Mouse (Mus musculus): Measurements from ENCODE around the gene Bcl11b. TPM values are rescaled to one million over a fixed set of nuclear protein-coding genes. Genes with fewer than 3 reads are reported as not detected.
A peak's percentile ranks its signal among the peaks of the same experiment; 100 is the strongest.

Gene Bcl11b
- total RNA-seq, 1 experiment from 2014 or later: 0.15 TPM

DNA sequence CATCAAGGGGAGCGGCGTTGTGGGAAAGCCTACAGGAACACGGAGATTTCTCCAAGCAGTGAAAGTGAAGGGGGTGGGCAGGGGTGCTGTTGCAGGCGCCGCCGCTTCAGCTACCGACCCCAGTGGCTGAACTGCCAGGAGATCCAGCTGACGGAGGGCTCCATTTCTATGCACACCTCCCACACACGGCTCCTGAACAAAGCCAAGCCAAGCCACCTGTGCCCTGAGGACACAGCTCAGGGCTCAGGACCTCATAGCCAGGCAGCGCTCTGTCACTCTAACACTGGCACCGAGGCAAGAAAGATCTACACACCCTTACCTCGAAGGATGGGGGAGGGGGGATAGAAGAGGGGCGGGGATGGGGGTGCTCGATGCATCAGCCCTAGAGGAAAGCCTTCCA lies 25.3 kb downstream of the Bcl11b start:
- ATAC-seq (replicated peaks in 1 of 2; ENCODE audit: insufficient read depth in 1 of 2, low FRiP score in 2 of 2, low TSS enrichment in 1 of 2, low read depth in 1 of 2, poor library complexity in 2 of 2, severe bottlenecking in 2 of 2): no peak

DNA sequence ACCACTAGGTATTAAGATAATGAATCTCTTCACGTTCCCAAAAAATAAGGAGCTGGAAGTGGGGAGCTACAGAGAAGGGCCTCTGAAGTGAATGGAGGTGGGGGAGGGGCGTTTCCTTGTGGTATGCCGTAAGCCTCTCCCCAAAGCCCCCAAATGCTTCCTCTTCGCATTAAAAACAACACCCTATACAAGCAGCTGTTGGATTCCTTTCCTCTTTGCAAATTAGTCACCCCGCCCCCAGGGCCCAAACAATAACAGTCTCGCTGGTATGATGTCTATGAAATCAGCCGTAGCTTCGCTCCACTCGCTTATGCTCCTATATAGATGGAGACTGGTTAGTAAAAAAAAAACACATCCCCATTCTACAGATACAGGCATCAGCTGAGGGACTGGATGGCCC lies 25.9 kb downstream of the Bcl11b start:
- no peak for ATAC-seq (replicated peaks in 1 of 2; ENCODE audit: insufficient read depth in 1 of 2, low FRiP score in 2 of 2, low TSS enrichment in 1 of 2, low read depth in 1 of 2, poor library complexity in 2 of 2, severe bottlenecking in 2 of 2)

DNA sequence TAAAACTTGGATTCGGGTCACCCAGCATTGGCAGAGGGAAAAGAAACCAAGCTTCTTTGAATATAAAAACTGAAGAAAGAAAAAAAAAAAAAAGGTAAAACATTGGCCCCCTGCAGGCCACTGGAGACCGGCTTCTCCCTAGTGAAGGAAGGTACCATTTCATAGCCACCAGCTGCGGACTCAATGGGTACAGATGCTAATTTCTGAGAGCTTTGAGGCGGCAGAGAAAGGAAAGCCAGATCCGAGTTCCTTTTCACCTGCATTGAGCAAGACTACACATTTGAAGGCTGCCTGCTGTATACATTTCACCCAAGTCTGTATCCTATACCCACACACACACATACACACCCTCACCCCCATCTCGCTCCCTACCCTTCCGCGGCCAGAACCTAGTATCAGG lies 26.3 kb downstream of the Bcl11b start:
- no peak for ATAC-seq (replicated peaks in 1 of 2; ENCODE audit: insufficient read depth in 1 of 2, low FRiP score in 2 of 2, low TSS enrichment in 1 of 2, low read depth in 1 of 2, poor library complexity in 2 of 2, severe bottlenecking in 2 of 2)

DNA sequence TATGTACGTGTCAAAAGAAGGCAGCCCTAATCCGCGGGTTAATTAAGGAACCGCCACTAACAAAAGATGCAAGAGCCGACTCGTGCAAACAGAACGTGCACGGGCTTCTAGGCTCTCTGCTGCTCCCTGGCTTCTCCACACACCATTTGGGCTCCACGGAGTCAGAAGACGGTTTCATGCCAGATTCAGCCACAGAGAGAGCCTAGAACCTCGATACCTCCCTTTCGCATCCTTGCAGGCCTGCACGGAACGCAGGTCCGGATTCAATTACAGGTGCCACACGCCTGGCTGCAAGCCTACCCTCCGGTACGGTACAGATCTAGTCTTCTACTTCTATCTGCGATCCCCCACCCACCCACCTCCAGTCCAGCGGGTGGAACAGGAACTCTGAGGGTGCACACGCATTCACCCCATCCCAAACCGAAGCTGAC lies 26.8 kb downstream of the Bcl11b start:
- no peak for ATAC-seq (replicated peaks in 1 of 2; ENCODE audit: insufficient read depth in 1 of 2, low FRiP score in 2 of 2, low TSS enrichment in 1 of 2, low read depth in 1 of 2, poor library complexity in 2 of 2, severe bottlenecking in 2 of 2)

DNA sequence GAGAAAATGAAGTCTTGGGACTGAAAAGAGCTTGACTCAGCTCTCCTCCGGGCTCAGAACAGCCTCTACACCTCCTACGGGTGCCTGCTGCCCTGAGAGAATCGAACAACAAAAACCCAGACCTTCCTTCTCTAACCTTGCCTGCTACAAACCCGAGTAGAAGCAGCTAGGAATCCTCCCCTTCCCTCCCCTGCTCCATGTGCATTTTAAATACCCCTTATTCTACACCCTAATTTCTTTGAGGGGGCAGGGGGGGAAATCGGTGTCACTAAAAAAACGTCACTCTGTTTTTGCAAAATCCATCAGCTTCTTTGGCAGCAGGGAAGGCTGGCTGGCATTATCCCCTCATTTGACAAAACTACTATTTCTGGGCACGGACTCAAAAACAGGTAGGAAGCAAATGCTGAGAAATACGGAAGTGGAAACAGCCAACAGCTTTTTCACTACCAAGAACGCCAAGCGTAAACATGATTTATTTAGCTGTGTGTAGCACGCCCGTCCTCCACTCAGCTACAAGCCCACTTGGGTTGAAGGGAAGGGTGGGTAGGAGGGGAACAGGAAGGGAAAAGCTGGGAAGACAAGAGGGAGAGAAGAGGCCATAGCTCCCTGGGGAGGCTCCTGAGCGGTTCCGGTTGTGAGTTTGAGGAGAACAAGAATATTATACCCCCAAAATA lies 27.4 kb downstream of the Bcl11b start:
- peak in 1 of 2 experiments; percentile 43; a peak in 1 of 4 replicates for ATAC-seq (replicated peaks in 1 of 2; ENCODE audit: insufficient read depth in 1 of 2, low FRiP score in 2 of 2, low TSS enrichment in 1 of 2, low read depth in 1 of 2, poor library complexity in 2 of 2, severe bottlenecking in 2 of 2)

DNA sequence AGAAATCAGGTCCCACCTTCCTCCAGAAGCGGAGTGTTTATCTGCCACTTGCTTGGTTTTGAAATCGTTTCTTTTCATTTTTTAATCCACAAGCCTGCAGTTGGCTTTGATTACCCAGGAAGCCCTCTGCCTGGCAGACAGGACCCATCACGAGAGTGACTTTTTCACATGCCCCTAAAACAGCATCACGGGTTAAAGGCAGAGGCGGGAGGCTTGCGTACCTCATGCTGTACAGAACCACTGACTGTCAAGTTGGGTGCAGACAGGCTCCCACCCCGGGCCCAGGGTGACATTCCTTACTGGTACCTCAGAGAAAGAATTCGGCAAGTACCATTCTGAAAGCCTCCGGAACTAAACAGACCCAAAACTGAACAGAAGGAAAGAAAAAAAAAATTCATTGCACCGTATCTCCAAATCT lies 27.9 kb downstream of the Bcl11b start:
- ATAC-seq (replicated peaks in 1 of 2; ENCODE audit: insufficient read depth in 1 of 2, low FRiP score in 2 of 2, low TSS enrichment in 1 of 2, low read depth in 1 of 2, poor library complexity in 2 of 2, severe bottlenecking in 2 of 2): no peak

DNA sequence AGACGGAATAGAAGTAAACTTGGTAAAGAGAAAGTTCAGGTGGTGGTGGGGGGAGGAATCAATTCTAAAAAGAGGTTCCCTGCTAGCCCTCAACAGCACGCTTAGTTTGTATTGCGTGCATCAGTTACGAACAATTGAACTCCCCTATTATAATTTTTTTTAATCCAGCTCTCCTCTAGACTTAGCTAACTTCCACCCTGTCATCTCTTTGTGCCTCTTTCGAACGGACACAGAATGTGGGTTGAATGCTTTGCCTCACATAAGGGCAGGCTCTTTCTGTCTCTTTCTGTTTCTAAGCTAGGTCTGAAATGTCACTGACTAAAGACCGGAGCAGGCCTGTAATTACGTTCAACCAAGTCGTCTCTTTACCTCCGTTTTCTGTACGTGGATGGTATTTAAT lies 28.9 kb downstream of the Bcl11b start:
- ATAC-seq (replicated peaks in 1 of 2; ENCODE audit: insufficient read depth in 1 of 2, low FRiP score in 2 of 2, low TSS enrichment in 1 of 2, low read depth in 1 of 2, poor library complexity in 2 of 2, severe bottlenecking in 2 of 2): no peak

DNA sequence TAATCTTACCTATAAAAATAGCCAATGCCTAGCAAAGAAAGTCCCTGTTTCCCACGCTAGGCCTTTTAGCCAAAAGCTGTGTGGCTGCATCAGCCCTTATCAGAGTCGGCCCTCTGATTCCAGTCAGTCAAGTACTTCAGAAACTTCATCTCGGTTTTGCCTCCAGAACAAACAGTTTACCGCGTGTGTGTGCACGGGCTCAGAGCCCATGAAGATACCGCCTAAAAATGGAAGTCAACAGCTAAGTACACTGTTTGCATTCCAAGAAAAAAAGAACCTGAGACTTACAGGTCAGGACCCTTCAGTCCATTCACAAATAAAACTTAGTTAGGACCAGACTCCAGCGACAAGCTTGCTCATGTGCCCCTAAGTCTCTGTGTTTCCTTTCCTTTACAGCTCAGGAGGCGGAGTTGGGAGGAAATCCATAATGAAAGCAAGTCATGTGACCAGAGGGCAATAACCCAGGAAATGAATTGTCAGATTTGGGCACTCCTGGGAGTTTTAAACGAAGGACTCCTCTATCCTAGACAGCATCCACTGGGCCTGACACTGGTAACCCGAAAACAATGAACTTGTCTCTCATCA lies 29.8 kb downstream of the Bcl11b start:
- no peak for ATAC-seq (replicated peaks in 1 of 2; ENCODE audit: insufficient read depth in 1 of 2, low FRiP score in 2 of 2, low TSS enrichment in 1 of 2, low read depth in 1 of 2, poor library complexity in 2 of 2, severe bottlenecking in 2 of 2)

DNA sequence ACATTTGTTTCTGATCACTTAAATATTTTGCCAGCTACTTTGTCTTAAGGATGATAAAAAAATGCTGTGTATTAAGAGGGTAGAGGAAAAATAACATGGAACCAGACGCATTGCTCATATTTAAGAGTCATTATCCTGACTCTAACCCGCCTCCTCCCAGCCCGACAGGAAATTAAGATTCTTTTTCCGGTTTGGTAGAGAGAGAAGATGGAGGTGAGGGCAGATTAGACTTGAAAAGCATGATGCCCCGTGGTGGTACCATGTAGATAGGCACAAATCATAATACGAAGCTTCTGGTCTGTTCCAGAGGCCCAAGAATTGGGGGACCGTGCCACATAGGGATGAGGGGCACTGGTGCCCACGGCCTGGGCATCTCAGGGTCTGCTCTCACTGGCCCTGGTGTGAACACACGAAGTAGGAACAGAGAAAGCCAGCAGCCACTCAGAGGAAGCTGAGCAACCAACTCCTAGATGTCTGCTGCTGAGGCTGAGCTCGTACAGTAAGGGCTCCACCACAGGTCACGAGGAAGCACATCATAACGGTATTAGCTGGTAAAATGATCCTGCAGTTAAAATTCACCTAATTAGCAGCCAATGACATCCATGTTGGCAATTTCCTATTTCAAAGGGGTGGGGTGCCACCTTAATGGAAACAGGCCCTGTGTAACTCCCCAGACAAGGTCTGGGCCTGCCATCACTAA lies 32.2 kb downstream of the Bcl11b start:
- ATAC-seq (replicated peaks in 1 of 2; ENCODE audit: insufficient read depth in 1 of 2, low FRiP score in 2 of 2, low TSS enrichment in 1 of 2, low read depth in 1 of 2, poor library complexity in 2 of 2, severe bottlenecking in 2 of 2): no peak

DNA sequence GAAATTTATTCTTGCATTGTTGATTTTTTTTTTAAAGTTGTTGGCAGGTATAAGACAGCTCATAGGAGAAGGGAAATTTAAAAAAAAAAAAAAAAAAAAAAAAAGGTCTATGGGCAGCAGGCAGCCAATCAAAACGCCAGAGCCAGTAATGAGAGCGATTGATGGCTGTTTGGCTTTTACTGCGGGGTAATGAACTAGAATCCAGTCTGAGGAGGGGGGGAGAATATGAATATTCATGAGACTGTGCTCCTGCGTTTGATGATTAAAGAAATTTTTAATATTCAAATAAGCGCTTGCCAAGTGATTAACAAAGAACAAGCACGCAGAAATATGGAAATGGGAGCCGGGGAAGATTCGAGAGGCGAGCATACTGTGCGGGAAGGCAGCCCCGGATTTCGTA lies 32.8 kb downstream of the Bcl11b start:
- no peak for ATAC-seq (replicated peaks in 1 of 2; ENCODE audit: insufficient read depth in 1 of 2, low FRiP score in 2 of 2, low TSS enrichment in 1 of 2, low read depth in 1 of 2, poor library complexity in 2 of 2, severe bottlenecking in 2 of 2)

DNA sequence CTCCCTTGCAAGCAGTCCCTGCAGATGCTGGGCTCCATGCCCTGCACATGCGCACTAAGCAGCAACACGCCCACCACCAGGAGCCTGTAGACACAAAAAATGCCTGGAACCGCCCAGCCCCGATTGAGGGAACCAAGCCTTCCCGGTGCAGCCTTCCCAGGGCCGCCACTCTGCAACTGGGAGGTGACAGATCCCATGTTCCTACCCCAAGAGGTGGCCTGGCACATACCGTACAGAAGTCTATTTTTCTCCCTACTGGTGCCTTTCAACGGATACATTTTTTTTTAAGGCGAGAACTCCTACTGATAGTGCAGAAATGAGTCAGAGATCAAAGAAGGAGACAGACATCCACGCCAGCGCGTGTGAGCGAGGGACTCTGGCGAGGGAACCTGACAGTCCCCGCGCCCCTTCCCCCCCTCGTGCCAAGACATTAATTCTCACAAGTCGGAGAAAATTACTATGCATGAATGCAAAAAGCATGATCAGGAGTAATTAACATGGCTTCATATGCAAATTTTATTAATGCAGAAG lies 33.5 kb downstream of the Bcl11b start:
- no peak for ATAC-seq (replicated peaks in 1 of 2; ENCODE audit: insufficient read depth in 1 of 2, low FRiP score in 2 of 2, low TSS enrichment in 1 of 2, low read depth in 1 of 2, poor library complexity in 2 of 2, severe bottlenecking in 2 of 2)

DNA sequence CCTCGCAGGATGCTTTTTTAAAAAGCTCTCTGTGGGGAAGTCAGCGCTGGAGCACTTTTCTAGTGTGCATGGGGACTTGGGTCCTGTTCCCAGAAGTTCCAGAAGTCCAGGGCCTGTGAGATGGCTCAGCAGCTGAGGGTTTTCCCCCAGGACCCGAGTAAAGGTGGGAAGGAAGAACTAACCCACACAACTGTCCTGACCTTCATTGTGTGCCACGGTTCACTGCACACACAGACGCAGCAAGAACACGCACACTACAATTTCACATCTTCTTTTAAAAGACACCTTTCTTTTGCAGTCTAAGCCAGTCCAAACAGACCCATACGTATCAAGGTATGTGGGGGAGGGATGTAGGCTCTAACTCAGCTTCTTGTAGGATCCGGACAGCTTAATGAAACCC lies 34.3 kb downstream of the Bcl11b start:
- ATAC-seq (replicated peaks in 1 of 2; ENCODE audit: insufficient read depth in 1 of 2, low FRiP score in 2 of 2, low TSS enrichment in 1 of 2, low read depth in 1 of 2, poor library complexity in 2 of 2, severe bottlenecking in 2 of 2): no peak

DNA sequence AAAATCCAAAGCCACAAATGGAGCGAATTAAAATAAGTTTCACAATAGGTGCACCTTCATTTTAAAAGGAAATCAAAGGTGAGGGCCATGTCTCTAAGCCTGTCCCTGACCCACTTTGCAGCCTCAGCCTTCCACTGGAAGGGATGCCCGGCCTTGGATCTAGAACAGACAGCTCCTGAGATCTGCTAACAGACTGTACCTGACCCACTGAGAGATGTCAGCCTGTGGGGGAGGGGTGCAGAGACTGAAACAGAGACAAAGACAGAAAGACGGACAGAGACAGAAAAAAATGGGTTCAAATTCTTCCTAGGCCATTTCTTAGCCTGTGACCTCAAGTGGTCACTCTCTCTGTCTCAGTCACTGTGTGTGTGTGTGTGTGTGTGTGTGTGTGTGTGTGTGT lies 35.1 kb downstream of the Bcl11b start:
- ATAC-seq (replicated peaks in 1 of 2; ENCODE audit: insufficient read depth in 1 of 2, low FRiP score in 2 of 2, low TSS enrichment in 1 of 2, low read depth in 1 of 2, poor library complexity in 2 of 2, severe bottlenecking in 2 of 2): no peak

DNA sequence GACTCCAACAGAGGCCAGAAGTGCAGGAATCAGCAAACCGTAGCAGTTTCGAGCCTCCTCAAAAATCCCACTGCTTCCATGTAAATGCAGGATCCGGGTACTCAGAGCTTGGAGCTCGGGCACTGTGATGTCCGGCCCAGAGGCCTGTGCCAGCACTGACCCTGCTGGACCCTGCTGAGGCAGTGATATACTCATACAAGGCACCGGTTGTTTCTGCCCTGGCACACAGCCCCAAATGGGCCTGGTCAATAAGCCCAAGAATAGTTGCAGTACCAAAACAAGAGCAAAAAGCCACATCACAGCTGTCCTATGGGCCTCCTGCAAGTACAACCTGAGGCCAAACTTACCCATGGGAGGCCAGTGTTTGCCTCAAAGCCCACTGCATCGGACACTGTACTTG lies 36.4 kb downstream of the Bcl11b start:
- no peak for ATAC-seq (replicated peaks in 1 of 2; ENCODE audit: insufficient read depth in 1 of 2, low FRiP score in 2 of 2, low TSS enrichment in 1 of 2, low read depth in 1 of 2, poor library complexity in 2 of 2, severe bottlenecking in 2 of 2)

DNA sequence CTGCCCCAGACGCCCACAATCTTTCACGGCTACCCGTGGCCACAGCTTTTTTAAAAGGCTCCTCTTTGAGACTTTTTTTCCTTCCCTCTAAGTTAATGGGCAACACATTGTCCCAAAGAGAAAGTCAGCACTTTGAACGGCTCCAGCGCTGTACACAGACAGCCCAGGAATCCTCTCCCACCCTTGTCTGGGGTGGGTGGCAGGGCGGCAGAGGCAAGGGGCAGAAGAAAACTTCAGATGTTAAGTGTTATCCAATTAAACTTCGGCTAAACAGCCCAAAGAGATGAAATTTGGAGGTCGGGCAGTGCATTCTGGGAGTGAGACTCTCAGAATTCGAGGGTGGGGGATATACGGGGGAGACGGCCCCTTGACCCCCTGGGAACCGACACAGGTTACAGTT lies 38.3 kb downstream of the Bcl11b start:
- no peak for ATAC-seq (replicated peaks in 1 of 2; ENCODE audit: insufficient read depth in 1 of 2, low FRiP score in 2 of 2, low TSS enrichment in 1 of 2, low read depth in 1 of 2, poor library complexity in 2 of 2, severe bottlenecking in 2 of 2)

DNA sequence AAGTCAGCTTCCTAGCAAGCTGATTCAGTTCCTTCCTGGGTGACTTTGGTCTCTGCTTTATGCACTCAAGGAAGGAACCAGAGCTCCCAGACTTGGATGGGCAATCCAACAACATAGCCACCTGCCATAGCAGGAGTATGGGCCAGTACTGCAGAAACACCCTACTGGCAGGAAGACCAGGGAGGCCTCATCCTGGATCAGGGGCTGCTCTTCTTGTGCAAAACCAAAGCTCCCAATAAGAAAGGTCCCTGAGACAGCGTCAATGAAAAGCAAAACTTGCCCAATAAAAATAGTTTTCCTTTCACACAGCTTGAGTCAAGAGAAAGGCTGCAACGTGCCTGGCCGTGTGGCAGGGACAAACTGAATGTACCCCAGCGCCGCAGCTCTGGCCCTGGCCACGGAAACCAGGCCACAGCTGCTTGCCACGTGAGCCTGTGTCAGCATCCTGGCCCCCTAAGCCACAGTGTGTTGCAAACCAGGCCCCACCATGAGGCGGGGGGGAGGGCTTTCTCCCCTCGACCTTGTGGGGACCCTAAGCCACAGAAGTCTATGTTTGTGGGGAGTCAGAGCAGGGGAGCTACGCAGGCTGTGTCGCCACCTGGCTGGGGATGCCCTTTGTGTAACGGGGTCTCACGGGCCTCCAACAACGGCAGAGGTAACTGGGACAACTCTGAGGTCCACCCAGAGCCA lies 38.9 kb downstream of the Bcl11b start:
- ATAC-seq (replicated peaks in 1 of 2; ENCODE audit: insufficient read depth in 1 of 2, low FRiP score in 2 of 2, low TSS enrichment in 1 of 2, low read depth in 1 of 2, poor library complexity in 2 of 2, severe bottlenecking in 2 of 2): no peak

DNA sequence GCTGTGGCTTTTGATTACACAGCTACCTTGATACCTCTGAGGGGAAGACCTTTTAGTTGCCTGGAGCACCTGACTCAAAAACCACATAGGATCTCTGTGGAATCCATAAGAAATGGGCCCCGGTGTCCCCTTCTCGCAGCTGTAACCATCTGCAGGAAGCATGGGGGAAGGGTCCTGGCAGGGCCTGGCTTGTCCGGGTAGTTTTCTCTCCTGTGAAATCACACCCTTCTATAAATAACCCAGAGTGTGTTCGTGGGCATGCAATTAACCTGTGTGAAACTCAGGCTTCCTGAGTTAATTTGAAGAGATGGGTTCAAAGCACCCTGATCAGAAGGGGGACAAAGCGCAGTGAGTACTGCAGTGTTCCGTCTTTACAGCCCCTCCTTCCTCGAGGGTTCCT lies 40.5 kb downstream of the Bcl11b start:
- ATAC-seq (replicated peaks in 1 of 2; ENCODE audit: insufficient read depth in 1 of 2, low FRiP score in 2 of 2, low TSS enrichment in 1 of 2, low read depth in 1 of 2, poor library complexity in 2 of 2, severe bottlenecking in 2 of 2): no peak

DNA sequence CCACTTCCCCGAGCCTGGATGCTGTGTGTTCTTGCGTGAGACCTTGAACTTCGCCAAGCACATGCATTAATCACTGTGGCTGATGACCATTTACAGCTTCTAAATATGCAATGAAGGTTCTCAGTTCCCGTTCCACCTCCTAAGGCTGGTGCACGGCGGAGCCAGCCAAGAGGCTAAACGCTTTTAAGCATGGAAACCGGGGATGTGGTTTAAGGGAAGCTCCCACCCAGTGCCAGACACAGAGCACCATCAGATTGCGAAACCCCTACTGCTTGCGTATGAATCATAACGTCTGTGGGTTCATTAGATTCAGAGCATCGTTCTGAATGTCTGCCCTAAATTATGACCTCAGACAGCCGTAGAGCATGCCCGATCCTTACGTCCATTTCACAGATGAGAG lies 41.6 kb downstream of the Bcl11b start:
- no peak for ATAC-seq (replicated peaks in 1 of 2; ENCODE audit: insufficient read depth in 1 of 2, low FRiP score in 2 of 2, low TSS enrichment in 1 of 2, low read depth in 1 of 2, poor library complexity in 2 of 2, severe bottlenecking in 2 of 2)
